Mouse (Mus musculus): ENCODE measurements around the gene Casz1. TPM values are rescaled to one million over a fixed set of nuclear protein-coding genes. Genes with fewer than 3 reads are reported as not detected.

Gene Casz1
- 0.37 and 0.40 TPM in 2 replicates for polyA plus RNA-seq (2012; rRNA removed)

GRCm38 (mm10) chr4:148804137-148804779 lies at the start of gene Casz1:
Gene Casz1, plus strand, starts transcription at chr4:148804429.

Other genes with a start within 250 kb of the Casz1 start
- gene Exosc10, start 246.0 kb upstream of the Casz1 start, polyA plus RNA-seq (2012; rRNA removed): 19.9 and 22.6 TPM in 2 replicates
- gene Srm, start 212.9 kb upstream of the Casz1 start, polyA plus RNA-seq (2012; rRNA removed): 78.6 and 88.4 TPM in 2 replicates
- gene Masp2, start 201.9 kb upstream of the Casz1 start, polyA plus RNA-seq (2012; rRNA removed): 15.1 and 17.6 TPM in 2 replicates
- 285 and 314 TPM in 2 replicates for gene Tardbp, start 177.4 kb upstream of the Casz1 start, polyA plus RNA-seq (2012; rRNA removed)
- gene Gm572, start 161.1 kb upstream of the Casz1 start, polyA plus RNA-seq (2012; rRNA removed): not detected in 2 replicates

All from liver, embryonic 14 days (tissue).